Mouse (Mus musculus) embryonic fibroblast, embryonic 13.5 days (primary cell): Measurements from ENCODE around the gene Gm17482. TPM values are rescaled to one million over a fixed set of nuclear protein-coding genes. Genes with fewer than 3 reads are reported as not detected.
A peak's percentile ranks its signal among the peaks of the same experiment; 100 is the strongest.

Source experiments
- H3K27ac ChIP-seq: 2 replicates; pipeline ENCODE4 v1.5.1; 2012; ENCODE audit warnings: low read length, control low read depth, inconsistent platforms; ENCODE audit not compliant: insufficient read depth
- H3K4me1 ChIP-seq: 2 replicates; pipeline ENCODE4 v1.6.1; 2011; ENCODE audit warnings: low read length; ENCODE audit not compliant: control insufficient read depth, insufficient read depth
- H3K4me3 ChIP-seq: 2 replicates; pipeline ENCODE4 v1.5.1; 2011; ENCODE audit warnings: mild to moderate bottlenecking, control low read depth, low read length; ENCODE audit not compliant: insufficient read depth
- CTCF ChIP-seq: IDR thresholded peaks from 2 replicates; pipeline ENCODE4 v1.5.1; 2011; ENCODE audit warnings: mild to moderate bottlenecking, control low read depth, low read length, moderate library complexity, borderline replicate concordance; ENCODE audit not compliant: insufficient read depth
- POLR2A ChIP-seq: IDR thresholded peaks from 2 replicates; pipeline ENCODE4 v1.6.1; 2011; ENCODE audit warnings: low read depth, mild to moderate bottlenecking, control low read depth, low read length, moderate library complexity
- polyA plus RNA-seq: library from polyadenylated mRNA; stranded (reverse); fragments of >200 nt; gene quantifications from 2 replicates; pipeline ENCODE4 v1.2.4, GENCODE M21; 2011; ENCODE audit warnings: low read depth; ENCODE audit not compliant: missing spikeins, insufficient read length

The Gm17482 gene
- polyA plus RNA-seq, 1 experiment, result not detected

DNA sequence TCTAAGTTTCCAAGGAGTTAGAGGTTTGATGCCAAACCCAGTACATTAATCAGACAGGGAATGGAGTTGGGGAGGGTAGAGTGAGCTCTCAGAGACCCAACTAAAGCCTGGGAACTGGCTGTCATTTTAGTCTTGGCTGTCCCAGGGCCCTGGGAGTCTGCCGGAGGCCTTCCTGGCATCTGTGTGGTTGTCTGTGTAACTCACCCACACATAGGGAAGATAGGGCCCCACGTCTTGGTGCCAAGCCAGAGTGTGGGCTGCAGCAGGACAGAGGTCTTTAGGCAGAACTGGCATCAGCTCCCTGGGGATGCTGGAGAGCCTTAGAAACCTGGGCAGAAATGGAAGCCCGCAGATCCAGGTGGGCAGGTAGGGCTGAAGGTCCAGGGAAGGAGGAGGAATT is 14.8 kb downstream of the Gm17482 start:
- no peak for TF ChIP-seq POLR2A
- no peak for TF ChIP-seq CTCF
- no peaks in the 10 kb centered on the region for H3K4me1 ChIP-seq
- no peak overlapping the region for H3K4me3 ChIP-seq
- H3K27ac ChIP-seq, result no peak overlapping the region

DNA sequence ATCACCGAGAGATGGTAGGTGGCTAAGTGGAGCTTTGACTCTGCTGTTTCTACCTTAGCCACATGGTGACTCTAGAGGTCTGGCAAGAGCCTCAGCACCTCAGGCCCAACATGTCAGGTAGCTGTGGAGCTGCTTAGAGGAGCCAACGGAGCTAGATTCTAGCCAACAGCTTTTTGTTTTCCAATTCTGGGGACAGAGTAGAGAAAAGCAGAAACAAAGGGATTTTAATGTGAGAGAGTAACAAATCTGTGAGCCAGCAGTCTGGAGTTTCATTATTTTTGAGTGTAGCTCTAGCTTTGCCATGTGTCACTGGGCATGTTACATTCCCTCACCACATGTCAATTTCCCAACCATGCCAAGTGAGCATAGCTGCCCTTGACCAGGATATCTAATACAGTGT is 17.1 kb downstream of the Gm17482 start:
- TF ChIP-seq POLR2A, result no peak
- TF ChIP-seq CTCF, result no peak
- no peak overlapping the region for H3K27ac ChIP-seq

DNA sequence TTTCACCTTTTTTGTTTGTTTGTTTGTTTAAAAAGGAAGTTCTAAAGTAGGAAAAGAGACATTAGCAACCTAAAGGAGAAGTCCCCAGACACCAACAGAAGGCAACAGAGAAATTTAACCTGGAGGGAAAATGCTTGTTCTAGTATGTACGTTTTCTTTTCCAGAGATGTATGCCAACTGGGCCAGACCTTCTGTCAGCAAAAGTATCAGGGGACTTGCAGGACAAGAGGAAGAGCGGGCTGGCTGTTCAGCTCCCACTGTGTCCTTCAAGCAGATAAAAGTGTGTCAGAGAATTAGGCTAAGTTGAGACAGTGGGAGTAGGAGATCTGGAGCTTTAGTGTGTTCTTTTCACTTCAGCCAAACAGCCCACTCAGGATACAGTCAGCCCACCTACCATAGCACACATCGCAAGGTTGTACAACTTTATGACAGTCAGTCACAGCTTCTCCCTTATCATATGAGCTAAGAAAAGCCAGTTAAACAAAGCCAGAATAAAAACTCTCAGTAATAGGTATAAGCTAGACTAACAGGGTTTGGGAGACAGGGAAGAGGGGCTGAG is 18.4 kb downstream of the Gm17482 start:
- H3K4me1 ChIP-seq, result no peaks in the 10 kb centered on the region

More for the DNA sequence above, 17.1 kb downstream of the Gm17482 start:
- no peak overlapping the region for H3K4me3 ChIP-seq
- no peaks in the 10 kb centered on the region for H3K4me1 ChIP-seq

DNA sequence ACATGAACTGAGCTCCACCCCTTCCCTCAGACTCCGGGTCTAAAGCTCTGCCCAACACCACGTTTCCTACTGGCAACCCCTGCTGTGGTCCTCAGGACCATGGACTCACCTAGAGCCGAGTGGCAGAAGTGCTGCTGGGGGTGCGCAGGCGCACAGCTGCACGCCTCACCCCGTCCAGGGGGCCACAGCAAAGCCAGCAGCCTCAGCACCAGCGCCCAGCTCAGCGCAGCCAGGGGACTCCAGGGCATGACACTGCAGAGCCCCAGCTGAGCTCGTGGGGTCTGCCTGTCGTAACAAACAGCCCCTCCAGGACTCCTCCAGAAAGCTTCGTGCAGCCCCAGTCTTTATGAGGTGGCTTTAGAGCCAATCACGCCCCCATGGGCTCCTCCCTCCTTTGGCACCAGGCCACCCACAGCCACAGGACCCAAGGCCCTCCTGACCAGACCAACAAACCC is 24.4 kb downstream of the Gm17482 start:
- H3K4me3 ChIP-seq, result no peak overlapping the region
- no peak overlapping the region for H3K27ac ChIP-seq
- TF ChIP-seq POLR2A, result no peak

More for the DNA sequence above, 18.4 kb downstream of the Gm17482 start:
- no peak for TF ChIP-seq CTCF
- TF ChIP-seq POLR2A, result no peak
- H3K27ac ChIP-seq, result no peak overlapping the region
- H3K4me3 ChIP-seq, result no peak overlapping the region

DNA sequence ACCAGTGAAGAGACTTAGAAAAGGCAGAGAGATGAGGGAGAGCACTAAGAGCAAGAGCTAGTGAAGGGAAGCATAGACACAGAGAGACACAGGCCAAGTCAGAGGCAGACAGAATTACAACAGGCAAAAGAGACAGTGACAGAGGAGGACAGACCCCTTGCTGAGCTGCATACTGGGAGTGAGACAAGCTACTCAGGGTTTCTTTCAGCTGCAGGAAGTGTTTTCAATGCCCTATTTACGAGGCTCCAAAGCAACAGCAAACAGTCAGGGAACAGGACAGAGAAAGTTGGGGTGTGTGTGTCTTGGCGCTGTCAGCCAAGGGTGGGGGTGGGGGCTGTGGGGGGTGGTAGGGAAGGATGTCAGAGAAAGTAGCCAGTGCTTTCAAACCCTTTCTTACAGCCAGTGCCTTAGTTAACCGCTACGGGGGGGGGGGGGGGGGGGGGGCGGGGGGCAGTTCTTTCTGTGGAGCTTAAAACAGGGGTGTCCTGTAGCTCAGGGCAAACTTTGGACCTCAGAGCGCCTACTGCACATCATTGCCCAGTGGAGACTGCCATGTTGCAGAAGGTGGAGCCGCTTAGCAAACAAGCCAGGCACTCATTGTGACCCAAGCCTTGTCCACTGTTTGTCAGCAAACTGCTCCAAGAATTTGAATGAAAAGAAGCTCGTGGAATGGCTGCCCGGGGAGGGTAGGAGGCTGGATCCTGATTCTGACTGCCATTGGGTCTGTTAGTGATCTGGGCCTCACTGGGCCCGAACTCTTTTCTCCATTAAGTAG is 25.1 kb downstream of the Gm17482 start, which contains the start of gene Timp4:
Gene Timp4, minus strand, starts transcription at position 107 of the 775 bp plus-strand sequence.
- no peak within 1 kb of the TSS for H3K4me3 ChIP-seq
- TF ChIP-seq POLR2A (no peak), CTCF (no peak)
- no peaks in the 10 kb centered on the region for H3K4me1 ChIP-seq
- H3K27ac ChIP-seq, result no peak within 1 kb of the TSS

More for the DNA sequence above, 24.4 kb downstream of the Gm17482 start:
- no peaks in the 10 kb centered on the region for H3K4me1 ChIP-seq

DNA sequence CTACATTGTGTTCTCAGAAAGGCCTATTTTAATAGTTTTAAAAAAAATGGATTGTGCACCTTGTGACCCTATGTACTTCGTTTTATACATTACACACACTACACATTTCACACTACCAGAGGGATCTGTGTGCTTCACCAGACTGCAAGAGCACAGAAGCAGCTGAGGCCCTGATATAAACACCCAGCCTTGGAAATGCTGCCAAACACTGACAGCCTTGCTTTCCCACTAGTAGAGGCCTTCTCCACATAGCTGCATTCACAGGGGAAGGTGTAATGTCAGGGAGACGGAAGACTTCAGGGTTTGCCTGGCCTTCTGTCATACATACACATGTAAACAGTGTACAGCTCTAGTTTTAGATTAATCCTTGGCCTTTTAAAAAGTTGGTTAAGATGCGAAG is 28.0 kb downstream of the Gm17482 start:
- Histone ChIP-seq H3K4me1 (no peaks in the 10 kb centered on the region), H3K4me3 (no peak overlapping the region), H3K27ac (no peak overlapping the region)
- TF ChIP-seq CTCF, result no peak
- no peak for TF ChIP-seq POLR2A

DNA sequence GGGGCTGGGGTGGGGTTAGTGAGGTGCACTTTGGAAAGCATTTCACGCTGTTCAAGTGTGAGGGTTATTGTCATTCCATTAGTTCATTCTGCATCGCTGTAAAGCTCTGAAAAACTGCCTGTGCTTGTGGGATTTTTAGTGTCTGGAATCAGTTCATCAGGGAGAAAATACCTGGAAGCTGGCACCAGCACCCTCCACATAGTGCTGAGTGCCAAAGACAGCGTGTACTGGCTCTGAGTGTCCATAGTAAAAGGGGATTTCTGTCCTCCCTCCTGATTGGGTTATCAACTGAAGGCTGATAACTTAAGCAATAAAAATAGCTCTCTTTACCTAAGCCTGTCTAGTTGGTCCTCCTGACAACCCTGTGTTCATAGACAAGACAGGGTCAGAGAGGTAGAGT is 33.4 kb downstream of the Gm17482 start:
- Histone ChIP-seq H3K27ac (no peak overlapping the region), H3K4me1 (no peaks in the 10 kb centered on the region), H3K4me3 (no peak overlapping the region)
- TF ChIP-seq CTCF (no peak), POLR2A (no peak)

DNA sequence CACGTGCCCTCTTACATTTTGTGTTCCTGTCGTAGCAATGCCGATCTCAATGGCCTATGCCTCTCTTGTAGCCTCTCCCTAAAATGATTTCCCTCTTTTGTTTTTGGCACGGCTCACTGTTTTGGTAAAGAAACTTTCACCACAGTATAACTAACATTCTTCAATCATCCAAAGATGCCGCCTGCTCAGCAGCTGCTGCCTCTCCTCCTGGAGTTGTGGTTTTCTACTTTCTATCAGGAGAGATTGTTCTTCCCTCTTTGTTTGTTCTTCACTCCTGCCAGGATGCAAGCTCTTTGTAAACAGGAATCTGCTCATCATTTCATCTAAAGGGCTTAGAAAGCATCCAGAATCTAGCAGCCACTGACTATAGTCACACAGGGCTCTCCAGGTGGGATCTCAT is 39.6 kb downstream of the Gm17482 start:
- Histone ChIP-seq H3K4me3 (no peak overlapping the region), H3K4me1 (peaks cover 9% of the 10 kb centered on the region), H3K27ac (no peak overlapping the region)
- no peak for TF ChIP-seq POLR2A
- no peak for TF ChIP-seq CTCF

DNA sequence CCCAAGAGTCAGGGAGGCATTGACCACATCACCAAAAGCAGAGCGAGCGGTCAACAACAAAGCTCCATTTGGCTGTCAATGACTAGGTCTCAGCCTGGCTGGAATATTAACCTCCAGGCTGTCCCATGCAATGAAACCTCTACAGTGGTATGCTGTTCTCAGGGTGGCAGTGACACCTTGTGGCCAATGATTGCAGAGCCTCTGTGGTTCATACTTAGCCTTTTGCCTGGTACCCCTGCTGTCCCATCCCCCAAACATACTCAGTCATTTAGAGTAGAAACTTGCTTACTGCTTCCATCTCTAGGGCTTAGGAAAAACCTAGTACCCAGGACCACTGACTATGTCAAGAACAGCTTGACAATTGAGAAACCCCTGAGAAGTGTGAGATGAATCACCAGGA is 40.8 kb downstream of the Gm17482 start:
- no peak overlapping the region for H3K4me3 ChIP-seq
- peaks cover 15% of the 10 kb centered on the region for H3K4me1 ChIP-seq
- H3K27ac ChIP-seq, result no peak overlapping the region
- TF ChIP-seq CTCF (peak; percentile 86), POLR2A (no peak)

DNA sequence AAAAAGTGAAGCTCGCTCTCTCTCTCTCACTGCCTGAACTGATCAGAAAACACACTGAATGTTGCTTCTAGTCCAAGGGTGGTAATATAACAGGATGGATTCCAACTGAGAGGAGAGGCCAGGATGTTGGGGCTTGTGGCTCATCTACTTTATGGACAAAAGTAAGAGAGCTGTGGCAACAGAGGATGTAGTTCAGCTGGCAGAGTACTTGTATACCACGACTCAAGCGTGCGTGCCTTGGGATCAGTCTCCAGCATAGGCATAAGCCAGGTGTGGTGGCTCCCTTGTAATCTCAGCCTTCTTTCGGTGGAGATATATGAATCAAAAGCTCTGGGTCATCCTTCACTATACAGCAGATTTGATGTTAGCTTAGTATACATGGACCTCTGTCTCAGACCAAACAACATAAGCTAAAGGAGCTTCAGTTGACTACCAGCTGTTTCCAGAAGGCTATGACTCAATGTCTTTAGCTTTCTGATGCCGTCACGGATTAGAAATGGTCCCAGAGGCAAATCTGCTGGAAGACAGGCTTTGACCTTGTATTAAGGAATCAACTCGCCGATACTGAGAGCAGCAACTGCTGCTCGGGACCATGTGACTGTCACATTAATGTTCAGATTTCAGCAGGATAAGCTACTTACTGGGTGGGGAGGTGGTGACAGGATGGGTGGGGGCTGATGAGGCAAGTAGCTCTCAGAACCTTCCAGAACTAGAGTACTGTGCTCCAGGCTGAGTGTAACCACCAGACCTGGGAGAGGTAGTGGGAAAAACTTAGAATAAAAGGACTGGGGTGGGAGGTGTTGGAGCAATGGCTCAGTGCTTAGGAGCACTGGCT is 41.6 kb downstream of the Gm17482 start:
- Histone ChIP-seq H3K27ac (no peak overlapping the region), H3K4me3 (no peak overlapping the region), H3K4me1 (peaks cover 15% of the 10 kb centered on the region)
- TF ChIP-seq POLR2A (no peak), CTCF (no peak)

DNA sequence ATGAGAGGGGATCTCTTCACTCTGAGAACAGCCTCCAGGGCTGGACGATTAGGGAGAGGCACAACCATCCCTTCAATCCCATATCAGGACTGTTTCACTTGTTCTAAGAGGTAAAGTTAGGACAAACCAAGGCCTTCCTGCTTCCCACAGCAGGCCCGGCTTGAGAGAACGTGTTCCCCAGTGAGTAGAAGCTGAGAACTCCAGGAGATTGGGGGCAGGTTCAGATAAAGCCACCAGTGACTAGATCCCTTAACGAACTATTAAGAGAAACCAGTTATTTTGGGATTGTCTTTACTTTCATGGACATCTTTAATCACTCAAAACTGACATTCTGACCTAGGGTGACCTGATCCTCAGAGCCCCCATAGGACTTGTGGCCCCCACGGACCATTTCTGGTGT is 42.4 kb downstream of the Gm17482 start:
- Histone ChIP-seq H3K4me3 (no peak overlapping the region), H3K27ac (no peak overlapping the region), H3K4me1 (peaks cover 15% of the 10 kb centered on the region)
- TF ChIP-seq POLR2A (no peak), CTCF (no peak)
